Mouse (Mus musculus): ENCODE results near the gene Mrpl43. TPM values are rescaled to one million over a fixed set of nuclear protein-coding genes. Genes with fewer than 3 reads are reported as not detected.

Mrpl43 gene
- total and polyA plus RNA-seq, 3 experiments: 63.5 to 75.1 (median 72.7) TPM

GRCm38 (mm10) chr19:44959633-44960032, 46.6 kb downstream of the Mrpl43 start:
- Histone ChIP-seq H3K27ac (ENCODE audit: insufficient read depth, low read depth) (no peak overlapping the region), H3K4me3 (replicated peaks in 1 of 3; ENCODE audit: low read depth in 2 of 3, low read length in 2 of 3, poor library complexity in 1 of 3) (no peak overlapping the region), H3K27me3 (replicated peaks) (no peaks in the 10 kb centered on the region), H3K4me1 (ENCODE audit: control insufficient read depth in 1 of 2, insufficient read depth in 2 of 2) (no peaks in the 10 kb centered on the region), H3K9ac (ENCODE audit: insufficient read depth, low read depth) (no peak overlapping the region), H3K79me2 (replicated peaks; ENCODE audit: control insufficient read depth, extremely low read depth, insufficient read depth, poor library complexity, severe bottlenecking) (no peaks in the 10 kb centered on the region), H3K36me3 (replicated peaks in 1 of 2; ENCODE audit: control insufficient read depth in 1 of 2, insufficient read depth in 1 of 2, low read length in 1 of 2) (peaks cover 54 to 84% of the 10 kb centered on the region in 2 experiments), H3K4me2 (ENCODE audit: insufficient read depth, low read depth, poor library complexity, severe bottlenecking) (no peak overlapping the region), H3K9me3 (replicated peaks; ENCODE audit: low read length) (no peaks in the 10 kb centered on the region)
- dilution Hi-C loops (cut with MboI; ENCODE audit: extremely low pct_ligation_motif_present, extremely low pct_unique_long_range_greater_than_20kb, low sequenced_read_pairs) (no loop called here), in situ Hi-C loops (cut with MboI; ENCODE audit: low pct_ligation_motif_present, low pct_unique_long_range_greater_than_20kb, low sequenced_read_pairs) (no loop called here)
- no peak for DNase-seq (ENCODE audit: extremely low read depth)
- no peak for TF ChIP-seq ZKSCAN1 (IDR thresholded peaks at IDR 0.05; ENCODE audit: borderline replicate concordance, low read depth, low read length)
- no peak for TF ChIP-seq CHD1 (IDR thresholded peaks at IDR 0.05; ENCODE audit: low read depth, low read length)

Other genes with a start within 250 kb of the Mrpl43 start
- 22.2 and 22.6 TPM in 2 replicates for gene Slf2, start 75.3 kb downstream of the Mrpl43 start, total RNA-seq (2012; rRNA removed)
- gene Slf2, start 75.3 kb downstream of the Mrpl43 start, total RNA-seq (2014; rRNA removed): 22.9 and 25.3 TPM in 2 replicates
- 18.6 and 20.6 TPM in 2 replicates for gene Slf2, start 75.3 kb downstream of the Mrpl43 start, polyA plus RNA-seq (2012; ENCODE audit: insufficient read length, low read depth)
- gene Sema4g, start 17.3 kb downstream of the Mrpl43 start, total RNA-seq (2012; rRNA removed): 0.55 and 1.1 TPM in 2 replicates
- gene Sema4g, start 17.3 kb downstream of the Mrpl43 start, total RNA-seq (2014; rRNA removed): 0.38 and 0.71 TPM in 2 replicates
- gene Sema4g, start 17.3 kb downstream of the Mrpl43 start, polyA plus RNA-seq (2012; ENCODE audit: insufficient read length, low read depth): 8.3 and 8.4 TPM in 2 replicates
- 18.9 and 21.9 TPM in 2 replicates for gene Twnk, start 779 bp downstream of the Mrpl43 start, total RNA-seq (2012; rRNA removed)
- 12.4 and 14.0 TPM in 2 replicates for gene Twnk, start 779 bp downstream of the Mrpl43 start, total RNA-seq (2014; rRNA removed)
- 30.1 and 32.4 TPM in 2 replicates for gene Twnk, start 779 bp downstream of the Mrpl43 start, polyA plus RNA-seq (2012; ENCODE audit: insufficient read length, low read depth)
- gene Lzts2, start 8.0 kb upstream of the Mrpl43 start, total RNA-seq (2012; rRNA removed): 17.5 and 22.1 TPM in 2 replicates
- 0.68 and 0.73 TPM in 2 replicates for gene Lzts2, start 8.0 kb upstream of the Mrpl43 start, total RNA-seq (2014; rRNA removed)
- 2.2 and 3.1 TPM in 2 replicates for gene Lzts2, start 8.0 kb upstream of the Mrpl43 start, polyA plus RNA-seq (2012; ENCODE audit: insufficient read length, low read depth)
- gene Pdzd7, start 39.3 kb upstream of the Mrpl43 start, total RNA-seq (2012; rRNA removed): 0.04 and 0.17 TPM in 2 replicates
- 0.12 and 0.20 TPM in 2 replicates for gene Pdzd7, start 39.3 kb upstream of the Mrpl43 start, total RNA-seq (2014; rRNA removed)
- 0.15 TPM in 1 of 2 replicates, not detected in the other for gene Pdzd7, start 39.3 kb upstream of the Mrpl43 start, polyA plus RNA-seq (2012; ENCODE audit: insufficient read length, low read depth)
- 2.4 and 3.6 TPM in 2 replicates for gene Sfxn3, start 41.1 kb upstream of the Mrpl43 start, total RNA-seq (2012; rRNA removed)
- 0.95 and 1.4 TPM in 2 replicates for gene Sfxn3, start 41.1 kb upstream of the Mrpl43 start, total RNA-seq (2014; rRNA removed)
- gene Sfxn3, start 41.1 kb upstream of the Mrpl43 start, polyA plus RNA-seq (2012; ENCODE audit: insufficient read length, low read depth): 3.1 and 4.2 TPM in 2 replicates
- 0.63 and 1.2 TPM in 2 replicates for gene Kazald1, start 68.8 kb upstream of the Mrpl43 start, total RNA-seq (2012; rRNA removed)
- 0.23 and 0.27 TPM in 2 replicates for gene Kazald1, start 68.8 kb upstream of the Mrpl43 start, total RNA-seq (2014; rRNA removed)
- gene Kazald1, start 68.8 kb upstream of the Mrpl43 start, polyA plus RNA-seq (2012; ENCODE audit: insufficient read length, low read depth): 0.31 and 0.44 TPM in 2 replicates
- gene Tlx1, start 144.2 kb upstream of the Mrpl43 start, total RNA-seq (2012; rRNA removed): not detected in 2 replicates
- not detected in 2 replicates for gene Tlx1, start 144.2 kb upstream of the Mrpl43 start, total RNA-seq (2014; rRNA removed)
- not detected in 2 replicates for gene Tlx1, start 144.2 kb upstream of the Mrpl43 start, polyA plus RNA-seq (2012; ENCODE audit: insufficient read length, low read depth)
- not detected in 2 replicates for gene Lbx1, start 229.4 kb upstream of the Mrpl43 start, total RNA-seq (2012; rRNA removed)
- not detected in 2 replicates for gene Lbx1, start 229.4 kb upstream of the Mrpl43 start, total RNA-seq (2014; rRNA removed)
- not detected in 2 replicates for gene Lbx1, start 229.4 kb upstream of the Mrpl43 start, polyA plus RNA-seq (2012; ENCODE audit: insufficient read length, low read depth)

Measured in CH12.LX (cell line).